40 mouse cellular contexts compared by ENCODE assay signal in the genomic region with DNA sequence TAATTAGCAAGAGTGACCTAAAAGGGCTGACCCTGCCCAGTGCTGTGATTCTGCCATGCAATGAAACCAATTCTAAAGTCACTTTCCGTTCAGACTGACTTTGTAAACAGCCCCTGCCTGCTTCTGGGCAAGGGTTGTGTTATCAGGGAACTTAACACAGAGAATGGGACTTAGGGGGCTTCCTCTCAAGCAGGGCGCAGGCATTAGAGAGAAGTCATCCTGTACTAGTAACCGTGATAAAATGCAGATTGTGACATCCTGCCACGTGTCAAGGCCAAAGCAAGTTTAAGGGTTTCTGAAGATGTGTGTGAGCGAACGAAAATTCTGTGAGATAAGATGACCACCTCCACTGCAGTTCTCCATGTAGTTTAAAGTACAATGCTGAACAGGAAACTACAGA. TPM values are rescaled to one million over a fixed set of nuclear protein-coding genes. Genes with fewer than 3 reads are reported as not detected.
"Had no signal": no experiment of that assay in that cellular context is flagged by ENCODE, and none has a peak within 500 bp of the region (broad histone marks: within the 10 kb centered on the region; RNA-seq: fewer than 3 reads in every experiment).

No protein-coding gene starts in this region.

- DNase-seq: left cerebral cortex, postnatal 4 days; liver; liver, embryonic 13.5 days; liver, postnatal 0 days; lung, adult 18-20 months; lung, adult 2 months; lung, embryonic 14.5 days; lung, postnatal 10 days; lung, postnatal 14 days; lung, postnatal 36 days; lung, postnatal 4 days; midbrain, embryonic 14.5 days had no signal

- H3K4me3 ChIP-seq: left cerebral cortex, adult 2 months; limb, embryonic 10.5 days; limb, embryonic 12.5 days; limb, embryonic 13.5 days; limb, embryonic 15.5 days; liver, embryonic 12.5 days; liver, embryonic 13.5 days; liver, embryonic 15.5 days; lung, embryonic 15.5 days; megakaryocyte, embryonic 14.5 days; midbrain, embryonic 10.5 days; midbrain, embryonic 12.5 days; midbrain, embryonic 13.5 days; myocyte had no signal

- H3K9ac ChIP-seq: limb, embryonic 12.5 days; limb, embryonic 13.5 days; limb, embryonic 15.5 days; liver, embryonic 12.5 days; liver, embryonic 13.5 days; liver, embryonic 14.5 days; liver, embryonic 15.5 days; liver, postnatal 0 days; lung, embryonic 14.5 days; lung, embryonic 15.5 days; midbrain, embryonic 12.5 days; midbrain, embryonic 13.5 days had no signal

- H3K27ac ChIP-seq: left cerebral cortex, adult 2 months; limb, embryonic 10.5 days; limb, embryonic 12.5 days; limb, embryonic 13.5 days; limb, embryonic 15.5 days; liver, embryonic 12.5 days; liver, embryonic 13.5 days; liver, embryonic 14.5 days; liver, embryonic 15.5 days; lung, embryonic 15.5 days; macrophage; midbrain, embryonic 10.5 days; midbrain, embryonic 12.5 days; midbrain, embryonic 13.5 days had no signal

- ATAC-seq: liver, embryonic 12.5 days; lung, postnatal 0 days; midbrain, embryonic 13.5 days; midbrain, embryonic 16.5 days had no signal

- H3K4me1 ChIP-seq: limb, embryonic 10.5 days; limb, embryonic 12.5 days; limb, embryonic 13.5 days; limb, embryonic 15.5 days; liver, embryonic 12.5 days; liver, embryonic 13.5 days; liver, embryonic 15.5 days; megakaryocyte, embryonic 14.5 days; midbrain, embryonic 12.5 days; midbrain, embryonic 13.5 days had no signal

- H3K4me2 ChIP-seq: limb, embryonic 12.5 days; limb, embryonic 13.5 days; limb, embryonic 15.5 days; liver, embryonic 11.5 days; liver, embryonic 12.5 days; liver, embryonic 13.5 days; liver, embryonic 15.5 days; lung, embryonic 14.5 days; lung, embryonic 15.5 days; midbrain, embryonic 12.5 days; midbrain, embryonic 13.5 days had no signal

- H3K9me3 ChIP-seq: limb, embryonic 10.5 days; limb, embryonic 12.5 days; limb, embryonic 13.5 days; limb, embryonic 15.5 days; liver, embryonic 12.5 days; liver, embryonic 13.5 days; liver, embryonic 15.5 days; lung, embryonic 15.5 days; megakaryocyte, embryonic 14.5 days; midbrain, embryonic 10.5 days; midbrain, embryonic 12.5 days; midbrain, embryonic 13.5 days had no signal

RNA-seq across cellular contexts. Expression of gene Gpr25, which starts 5.5 kb away (rescaled TPM):
- total RNA-seq: liver, adult 2 months; megakaryocyte progenitor cell, adult 5-6 weeks; megakaryocyte, adult 5-6 weeks; megakaryocyte-erythroid progenitor cell, adult 5-6 weeks; monocyte, adult 5-6 weeks had no signal
- polyA plus RNA-seq: limb, embryonic 10.5 days; limb, embryonic 11.5 days; limb, embryonic 12.5 days; limb, embryonic 13.5 days; limb, embryonic 15.5 days; liver, embryonic 11.5 days; liver, embryonic 12.5 days; liver, embryonic 13.5 days; liver, embryonic 14.5 days; liver, embryonic 15.5 days; liver, embryonic 16.5 days; liver, postnatal 0 days; lung, embryonic 14.5 days; lung, embryonic 15.5 days; lung, embryonic 16.5 days; lung, postnatal 0 days; macrophage; midbrain, embryonic 10.5 days; midbrain, embryonic 12.5 days; midbrain, embryonic 13.5 days; midbrain, embryonic 14.5 days; neural tube, embryonic 11.5 days had no signal

RNA-seq across cellular contexts. Expression of gene Inava, which starts 32.1 kb away (rescaled TPM):
- total RNA-seq: liver, adult 2 months; megakaryocyte progenitor cell, adult 5-6 weeks; megakaryocyte, adult 5-6 weeks; megakaryocyte-erythroid progenitor cell, adult 5-6 weeks; monocyte, adult 5-6 weeks had no signal
- polyA plus RNA-seq: macrophage had no signal

RNA-seq across cellular contexts. Expression of gene Mroh3, which starts 53.5 kb away (rescaled TPM):
- total RNA-seq: liver, adult 2 months; megakaryocyte progenitor cell, adult 5-6 weeks; megakaryocyte, adult 5-6 weeks; megakaryocyte-erythroid progenitor cell, adult 5-6 weeks; monocyte, adult 5-6 weeks had no signal
- polyA plus RNA-seq: limb, embryonic 13.5 days; limb, embryonic 15.5 days; liver, adult 2 months; liver, embryonic 11.5 days; liver, embryonic 12.5 days; liver, embryonic 13.5 days; liver, embryonic 15.5 days; liver, embryonic 16.5 days; liver, postnatal 0 days; lung, embryonic 14.5 days; lung, embryonic 16.5 days; macrophage; midbrain, embryonic 10.5 days; midbrain, embryonic 16.5 days; midbrain, postnatal 0 days; neural tube, embryonic 11.5 days had no signal
